ENCODE assay signal across 8 mouse cellular contexts in the genomic region with DNA sequence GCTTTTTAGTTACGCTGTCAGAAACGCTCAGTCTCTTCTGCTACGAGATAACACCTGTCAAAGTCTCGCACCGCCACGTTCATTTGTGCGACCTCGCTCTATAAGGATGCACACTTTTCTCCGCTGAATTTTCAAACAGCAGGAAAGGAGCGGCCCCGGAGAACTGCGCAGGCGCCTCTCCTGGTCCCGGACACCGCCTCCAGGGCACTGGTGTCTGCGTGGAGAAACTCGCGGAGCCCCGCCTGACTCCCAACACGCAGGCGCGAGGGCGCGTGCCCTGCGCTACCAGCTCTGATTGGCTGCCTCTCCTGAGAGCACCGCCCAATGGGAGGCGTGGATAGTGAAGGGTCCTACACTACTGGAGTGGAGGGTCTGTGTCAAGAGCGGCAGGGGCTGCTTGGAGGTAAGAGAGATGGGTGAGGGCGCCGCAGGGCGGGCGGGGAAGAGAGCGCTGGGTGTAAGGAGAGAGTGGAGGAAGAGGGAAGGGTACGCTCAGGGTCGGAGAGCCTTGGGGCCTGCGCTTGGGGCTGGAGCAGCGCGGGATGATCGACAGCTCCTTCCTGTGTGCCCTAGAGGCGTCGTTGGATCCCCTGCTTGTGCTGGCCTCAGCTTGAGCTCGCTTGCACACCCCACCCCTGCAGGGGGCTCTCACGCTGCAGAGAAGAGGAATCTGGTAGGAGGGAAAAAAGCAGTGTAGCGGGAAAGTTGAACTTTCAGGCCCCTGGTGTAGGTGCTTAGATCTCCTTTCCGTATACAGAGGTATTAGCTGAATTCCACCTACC. TPM values are rescaled to one million over a fixed set of nuclear protein-coding genes. Genes with fewer than 3 reads are reported as not detected.
DNase-seq lines count a peak whose midpoint lies in the region; ATAC-seq and TF ChIP-seq lines count a peak whose summit lies in the region.

A gene (plus strand): TSS at position 324 of the 782 bp plus-strand sequence.

- TF ChIP-seq CTCF in gastrocnemius, adult 2 months (IDR thresholded peaks at IDR 0.05): no peak
- peak; percentile 47 for TF ChIP-seq CTCF in hindbrain, postnatal 0 days (IDR thresholded peaks at IDR 0.05; ENCODE audit: low read depth)
- peak; percentile 3 for TF ChIP-seq CTCF in left cerebral cortex, adult 2 months (IDR thresholded peaks at IDR 0.05)

- H3K4me3 ChIP-seq in gastrocnemius, adult 2 months: peak within 1 kb of the TSS; percentile 83
- peak within 1 kb of the TSS; percentile 61 for H3K4me3 ChIP-seq in hindbrain, postnatal 0 days (ENCODE audit: low read length)
- peak within 1 kb of the TSS; percentile 73 for H3K4me3 ChIP-seq in left cerebral cortex, adult 2 months

- peaks cover 17% of the 10 kb centered on the region for H3K4me1 ChIP-seq in hindbrain, postnatal 0 days (ENCODE audit: insufficient read depth, low read length)

- intact Hi-C loops in gastrocnemius, adult 2 months (cut with DNase I): loop anchor here (2.0 kb wide), 2 partner anchors 16 to 144 kb away; a partner anchor contains a TSS
- intact Hi-C loops in left cerebral cortex, adult 2 months (cut with DNase I): no loop called here

- no peaks in the 10 kb centered on the region for H3K27me3 ChIP-seq in hindbrain, postnatal 0 days (ENCODE audit: insufficient read depth, low read length)

- H3K4me2 ChIP-seq in hindbrain, postnatal 0 days (ENCODE audit: low read depth, low read length): peak within 1 kb of the TSS; percentile 78

- under 1% methylated on average over 37 of the region's 45 CpGs for WGBS in hindbrain, postnatal 0 days

- peak; percentile 91 for DNase-seq in WW6 (ENCODE audit: low read depth, low spot score)
- peak; percentile 93 to 97 for DNase-seq in cerebellum, postnatal 4 days (ENCODE audit: low spot score in 2 of 2)
- peak; percentile 99 for DNase-seq in gastrocnemius, adult 2 months
- peak; percentile 99 for DNase-seq in hindbrain, postnatal 0 days (ENCODE audit: low spot score)
- peak; percentile 96 to 99 for DNase-seq in left cerebral cortex, adult 2 months (ENCODE audit: extremely low spot score in 1 of 2, low spot score in 2 of 2)
- DNase-seq in right cerebral cortex, adult 2 months (ENCODE audit: low spot score in 2 of 2): peak; percentile 98
- DNase-seq in urinary bladder, postnatal 14 days (ENCODE audit: low spot score): peak; percentile 98

- H3K9me3 ChIP-seq in hindbrain, postnatal 0 days (ENCODE audit: low read length): no peaks in the 10 kb centered on the region

- H3K36me3 ChIP-seq in hindbrain, postnatal 0 days (ENCODE audit: insufficient read depth, low read length): peaks cover 20% of the 10 kb centered on the region; the same call in 1 of the 2 replicates

- peak within 1 kb of the TSS; percentile 79 for H3K9ac ChIP-seq in hindbrain, postnatal 0 days (replicated peaks; ENCODE audit: low read length)

- peak within 1 kb of the TSS; percentile 95 for H3K27ac ChIP-seq in gastrocnemius, adult 2 months
- peak within 1 kb of the TSS; percentile 84 for H3K27ac ChIP-seq in hindbrain, postnatal 0 days
- H3K27ac ChIP-seq in left cerebral cortex, adult 2 months: peak within 1 kb of the TSS; percentile 65; the same call in 1 of the 2 replicates

- peak; percentile 96 for ATAC-seq in hindbrain, postnatal 0 days
- ATAC-seq in megakaryocyte, adult 5-6 weeks (ENCODE audit: poor library complexity, severe bottlenecking): peak; percentile 72

RNA-seq across cellular contexts. Expression of the gene that starts here (rescaled TPM):
- total RNA-seq in gastrocnemius, adult 2 months (2021): 1 to 10 TPM; 5.5 to 6.1 TPM
- total RNA-seq in hindbrain, postnatal 0 days (2014; rRNA removed): 9.6 and 10.1 TPM in 2 replicates
- 0.66 and 0.85 TPM in 2 replicates for polyA plus RNA-seq in hindbrain, postnatal 0 days (2015; fragmentation: Nextera tagmentation; extraction: Ambion mirVana)
- total RNA-seq in left cerebral cortex, adult 2 months (2021): 10 to 100 TPM; 10.6 to 11.2 TPM
- 7.2 and 7.6 TPM in 2 replicates for total RNA-seq in megakaryocyte, adult 5-6 weeks (2015)
- total RNA-seq in megakaryocyte, adult 5-6 weeks (2017): 5.2 and 8.3 TPM in 2 replicates

Comparison
In these comparisons a context has a peak if more than half of its experiments do, and no peak if none do; other contexts are left out.
1. Peak in every context shown above with its lines: DNase-seq, ATAC-seq, H3K4me3 ChIP-seq and H3K27ac ChIP-seq.